Mouse (Mus musculus) kidney, postnatal 4 days (tissue): ENCODE data around the gene Msmb.
"Not testable (repeated sequence)": the region's sequence is repeated elsewhere in the genome, so short reads cannot be mapped to it uniquely, and the experiment has no call there.

Experiments used
- DNase-seq, 2 experiments: peaks; one replicate each; pipeline ENCODE4 v3.0.0; 2021; ENCODE audit warnings: mixed read lengths in 2 of 2

The Msmb gene

DNA sequence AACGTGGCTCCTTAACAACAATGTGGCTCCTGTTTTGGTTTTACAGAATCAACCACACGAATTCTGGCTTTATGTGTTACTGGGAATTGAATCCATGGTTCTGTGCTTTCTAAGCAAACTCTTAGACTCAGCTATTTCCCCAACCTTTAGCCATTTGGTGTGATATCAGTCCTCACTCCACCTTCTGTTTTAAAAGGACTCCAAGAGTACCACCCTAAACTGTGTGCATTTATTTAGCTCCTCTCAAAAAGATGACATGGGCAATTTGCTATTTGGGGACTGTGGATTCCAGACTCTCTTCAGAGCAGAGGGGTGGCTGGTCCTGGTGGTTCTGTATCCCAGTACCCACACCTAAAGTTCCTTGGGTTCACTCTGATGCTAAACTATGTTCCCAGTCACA is 4.8 kb downstream of the Msmb start:
- DNase-seq = no peak

DNA sequence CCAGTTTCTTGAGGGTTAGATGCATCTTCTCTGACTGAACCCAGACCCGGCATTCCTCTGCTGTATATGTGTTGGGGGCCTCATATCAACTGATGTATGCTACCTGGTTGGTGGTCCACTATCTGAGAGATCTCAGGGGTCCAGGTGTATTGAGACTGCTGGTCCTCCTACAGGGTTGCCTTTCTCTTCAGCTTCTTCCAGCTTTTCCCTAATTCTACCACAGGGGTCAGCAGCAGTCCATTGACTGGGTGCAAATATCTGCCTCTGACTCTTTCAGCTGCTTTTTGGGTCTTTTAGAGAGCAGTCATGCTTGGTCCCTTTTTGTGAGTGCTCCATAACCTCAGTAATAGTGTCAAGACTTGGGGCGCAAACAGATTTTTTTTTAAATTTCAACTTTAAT is 9.0 kb downstream of the Msmb start:
- DNase-seq = no peak

- DNase-seq = no peak
Measured at GRCm38 (mm10) chr14:32152243-32152965, 10.6 kb downstream of the Msmb start.

- DNase-seq = no peak
Measured at GRCm38 (mm10) chr14:32153156-32153555, 11.3 kb downstream of the Msmb start.

DNA sequence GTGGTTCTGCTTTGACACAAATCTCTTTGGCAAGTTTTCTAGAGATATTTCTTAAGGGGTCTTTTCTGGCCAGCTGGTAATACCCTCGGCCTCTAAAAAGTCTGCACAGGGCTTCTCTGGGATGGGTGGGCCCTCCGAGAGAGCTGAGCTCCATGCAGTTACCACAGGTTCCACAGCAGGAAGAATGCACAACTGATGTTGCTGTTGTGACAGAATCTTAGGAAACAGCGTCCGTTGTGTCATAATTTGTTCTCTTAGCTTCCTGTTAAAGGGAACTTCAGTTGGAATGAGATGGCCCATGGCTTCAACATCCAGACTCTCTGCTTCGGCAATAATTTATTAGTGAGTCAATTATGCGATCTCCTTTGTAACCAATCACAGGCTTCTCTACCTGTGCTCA is 12.9 kb downstream of the Msmb start:
- no peak for DNase-seq

- peak; percentile 9 to 35 for DNase-seq
Measured at GRCm38 (mm10) chr14:32159150-32159670, 17.4 kb downstream of the Msmb start.

- peak; percentile 99 for DNase-seq
Measured at GRCm38 (mm10) chr14:32159690-32160246, 17.9 kb downstream of the Msmb start, which contains the start of gene Ncoa4. Gene Ncoa4, plus strand, starts transcription at chr14:32159865.

GRCm38 (mm10) chr14:32160563-32160962 is 18.7 kb downstream of the Msmb start:
- DNase-seq = no peak

- no peak for DNase-seq
Measured at GRCm38 (mm10) chr14:32161090-32161885, 19.5 kb downstream of the Msmb start.

DNA sequence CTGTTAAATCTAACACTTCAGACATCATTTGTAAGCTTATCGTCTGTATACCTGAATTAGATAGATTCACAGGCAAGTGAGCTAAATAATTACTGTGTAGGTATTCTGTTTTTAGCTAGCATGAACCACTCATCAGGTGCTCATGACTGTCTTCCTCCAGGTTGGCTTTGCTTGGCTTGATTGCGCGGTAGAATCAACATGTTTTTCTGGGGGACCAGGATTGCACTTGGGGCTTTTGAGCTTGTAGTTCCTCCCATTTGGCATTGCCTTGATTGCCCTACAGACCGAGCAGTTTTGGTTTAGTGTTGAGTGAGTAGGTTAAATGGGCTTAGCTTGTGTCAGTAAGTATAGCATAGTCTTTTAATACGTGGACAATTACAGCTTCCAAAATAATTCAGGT is 20.4 kb downstream of the Msmb start:
- DNase-seq = no peak

DNA sequence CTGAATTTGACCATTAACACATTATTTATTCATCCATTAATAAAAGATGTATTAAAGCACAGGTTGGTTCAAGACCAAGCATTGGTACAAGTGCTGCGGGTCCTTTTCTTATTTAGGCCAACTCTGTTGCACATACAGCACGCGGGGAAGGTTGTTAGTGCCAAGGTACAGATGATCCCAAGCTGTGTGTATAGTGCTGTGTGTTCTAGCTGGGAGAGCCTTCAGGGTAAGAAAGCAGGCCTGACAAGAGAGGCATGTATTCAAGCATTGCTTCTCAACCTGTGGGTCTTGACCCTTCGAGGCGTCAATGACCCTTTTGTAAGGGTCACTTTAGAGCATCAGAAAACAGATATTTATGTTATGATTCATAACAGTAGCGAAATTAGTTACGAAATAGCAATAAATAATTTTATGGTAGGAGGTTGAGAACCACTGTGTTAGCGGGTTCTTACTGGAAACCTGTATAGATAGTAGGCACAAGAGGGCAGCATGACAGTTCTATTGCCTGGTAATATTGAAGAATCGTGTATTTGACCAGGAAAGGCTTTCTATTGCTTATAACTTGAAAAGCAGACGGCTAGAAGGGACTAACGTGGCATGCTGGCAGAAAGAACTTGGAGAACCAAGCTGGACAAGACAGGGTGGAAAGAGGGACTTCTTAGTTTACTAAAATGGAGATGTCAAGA is 21.5 kb downstream of the Msmb start:
- no peak for DNase-seq

- no peak for DNase-seq
Measured at GRCm38 (mm10) chr14:32164173-32165051, 22.6 kb downstream of the Msmb start.

GRCm38 (mm10) chr14:32165278-32166061 is 23.6 kb downstream of the Msmb start:
- peak; percentile 88 to 92 for DNase-seq

DNA sequence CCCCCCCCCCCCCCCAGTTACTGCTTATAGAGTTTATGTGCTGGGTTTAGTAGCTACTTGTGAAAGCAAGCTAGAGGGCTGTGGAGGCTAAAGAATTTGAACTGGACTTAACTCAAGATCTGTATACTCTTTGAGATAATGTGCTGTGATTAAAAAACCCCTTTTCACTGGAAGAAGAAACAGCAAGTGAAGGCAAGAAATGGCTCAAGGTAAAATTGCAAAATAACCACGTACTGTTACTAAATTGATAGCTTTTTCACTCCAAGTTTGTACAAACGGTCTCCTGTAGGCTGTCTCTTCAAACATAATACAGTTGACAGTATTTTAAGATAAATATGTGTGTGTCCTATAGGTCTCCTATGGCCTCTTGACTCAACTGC is 24.2 kb downstream of the Msmb start:
- DNase-seq = no peak

GRCm38 (mm10) chr14:32166840-32167239 is 25.0 kb downstream of the Msmb start:
- no peak for DNase-seq

- no peak for DNase-seq
Measured at GRCm38 (mm10) chr14:32167326-32167725, 25.5 kb downstream of the Msmb start.

- no peak for DNase-seq
Measured at GRCm38 (mm10) chr14:32168653-32169231, 26.9 kb downstream of the Msmb start.

DNA sequence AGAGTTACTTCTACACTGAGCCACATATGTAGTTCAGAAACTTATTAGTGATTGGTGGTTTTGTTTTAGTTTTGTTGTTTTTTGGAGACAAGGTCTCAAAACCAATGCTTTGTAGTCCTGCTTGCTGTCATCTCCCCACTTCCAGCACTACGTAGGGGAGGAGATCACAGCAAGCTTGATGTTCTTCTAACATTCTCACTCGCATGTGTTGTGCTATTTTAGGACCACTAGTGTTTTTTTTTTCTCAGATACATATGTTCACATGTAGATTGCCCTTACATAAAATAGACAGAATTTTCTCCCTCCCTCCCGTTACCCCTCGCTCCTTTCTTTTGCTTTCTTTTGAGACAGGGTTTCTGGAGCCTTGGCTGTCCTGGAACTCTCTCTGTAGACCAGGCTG is 28.3 kb downstream of the Msmb start:
- DNase-seq = no peak

DNA sequence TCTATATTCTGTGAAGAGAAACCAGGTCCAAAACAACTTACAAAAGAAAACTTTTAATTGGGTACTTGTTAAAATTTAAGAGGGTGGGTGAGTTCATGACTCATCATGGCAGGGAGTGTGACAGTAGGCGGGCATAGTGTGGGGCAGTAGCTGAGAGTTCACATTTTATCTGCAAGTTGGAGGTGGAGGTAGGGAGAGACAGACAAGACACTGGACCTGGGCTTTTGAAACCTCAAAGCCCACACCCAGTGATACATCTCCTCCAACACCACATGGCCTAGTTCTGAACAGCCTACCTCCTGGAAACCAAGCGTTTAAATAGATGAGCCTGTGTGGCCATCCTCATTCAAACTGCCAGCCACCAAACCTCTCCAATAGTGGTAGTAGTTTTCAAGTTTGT is 33.5 kb downstream of the Msmb start:
- no peak for DNase-seq

DNA sequence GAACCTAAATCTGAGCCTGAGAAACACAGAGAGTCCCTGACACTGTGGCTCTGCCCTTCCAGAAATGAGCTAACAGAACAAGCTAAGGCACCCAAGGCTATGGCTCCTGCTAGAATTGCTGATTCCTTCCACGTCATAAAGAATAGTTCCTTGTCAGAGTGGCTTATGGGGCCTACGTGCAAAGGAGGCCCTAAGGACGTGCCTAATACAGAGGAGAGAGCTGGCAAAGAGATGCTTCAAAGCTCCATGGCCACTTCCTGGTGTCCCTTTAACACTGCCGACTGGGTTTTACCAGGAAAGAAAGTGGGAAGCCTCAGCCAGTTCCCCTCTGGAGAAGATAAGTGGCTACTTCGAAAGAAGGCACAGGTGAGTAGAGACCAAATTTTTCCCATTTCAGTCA is 34.8 kb downstream of the Msmb start:
- DNase-seq = not testable (repeated sequence)
